Mouse (Mus musculus) liver, postnatal 0 days (tissue): ENCODE measurements around the gene Gm20388.
"Not testable (repeated sequence)": the region's sequence is repeated elsewhere in the genome, so short reads cannot be mapped to it uniquely, and the experiment has no call there.

Source experiments
- CTCF ChIP-seq: sonication (generic); IDR thresholded peaks from 2 replicates; pipeline ENCODE4 v1.5.1; 2016; ENCODE audit warnings: antibody characterized with exemption, low read depth
- EP300 ChIP-seq: IDR thresholded peaks from 2 replicates; pipeline ENCODE4 v1.6.1; 2016; ENCODE audit warnings: antibody characterized with exemption, low read depth, mild to moderate bottlenecking

DNA sequence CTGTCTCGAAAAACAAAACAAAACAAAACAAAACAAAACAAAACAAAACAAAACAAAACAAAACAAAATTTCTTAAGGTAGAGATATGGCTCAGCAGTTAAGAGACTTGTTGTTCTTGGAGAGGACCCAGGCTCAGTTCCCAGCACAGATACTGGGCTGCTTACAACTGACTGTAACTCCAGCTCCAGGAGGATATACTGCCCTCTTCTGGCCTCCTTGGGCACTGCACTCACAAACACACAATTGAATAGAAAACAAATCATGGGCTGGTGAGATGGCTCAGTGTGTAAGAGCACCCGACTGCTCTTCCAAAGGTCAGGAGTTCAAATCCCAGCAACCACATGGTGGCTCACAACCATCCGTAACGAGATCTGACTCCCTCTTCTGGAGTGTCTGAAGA is 813.5 kb downstream of the Gm20388 start:
- TF ChIP-seq EP300, result not testable (repeated sequence)
- peak; percentile 53 for TF ChIP-seq CTCF
